Mouse (Mus musculus): Measurements from ENCODE around the gene Tcf7l2.

Tcf7l2 gene

DNA sequence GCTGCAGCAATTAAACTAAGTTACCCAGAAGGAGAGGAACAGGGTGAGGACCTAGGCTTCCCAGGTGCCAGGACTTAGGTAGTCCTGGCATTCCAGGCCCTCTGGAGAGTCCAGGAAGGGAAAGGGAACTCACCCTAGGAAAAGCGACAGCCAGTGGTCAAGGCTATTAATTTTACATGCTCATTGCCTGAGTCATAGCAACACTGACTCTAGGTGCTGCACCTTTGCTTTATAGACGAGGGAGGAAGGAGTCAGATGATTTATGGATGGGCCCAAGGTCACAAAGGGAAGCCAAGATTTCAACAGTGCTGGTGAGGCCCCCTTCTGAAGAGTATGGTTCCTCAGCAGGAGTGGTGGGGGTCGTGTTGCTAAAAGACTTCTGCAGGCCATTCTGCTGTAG is 8.6 kb upstream of the Tcf7l2 start:
- DNase-seq: no peak

DNA sequence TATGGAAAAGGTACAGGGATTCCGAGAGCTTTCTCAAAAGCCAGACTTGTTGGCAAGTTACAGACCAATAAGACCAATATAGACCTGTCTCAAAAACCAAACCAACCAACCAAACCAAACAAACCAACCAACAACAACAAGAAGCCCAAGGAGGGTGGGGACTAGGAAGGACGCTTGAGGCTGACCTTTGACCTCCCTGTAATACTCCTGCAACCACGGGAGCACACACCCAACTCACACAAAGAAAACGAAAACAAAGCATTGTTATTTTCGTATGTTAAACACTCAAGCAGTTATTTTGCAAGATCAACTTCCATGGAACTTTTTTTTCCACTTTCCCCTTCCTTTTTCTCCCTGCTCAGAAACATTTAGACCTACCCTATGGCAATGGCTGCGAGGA is 5.6 kb upstream of the Tcf7l2 start:
- DNase-seq: no peak

DNA sequence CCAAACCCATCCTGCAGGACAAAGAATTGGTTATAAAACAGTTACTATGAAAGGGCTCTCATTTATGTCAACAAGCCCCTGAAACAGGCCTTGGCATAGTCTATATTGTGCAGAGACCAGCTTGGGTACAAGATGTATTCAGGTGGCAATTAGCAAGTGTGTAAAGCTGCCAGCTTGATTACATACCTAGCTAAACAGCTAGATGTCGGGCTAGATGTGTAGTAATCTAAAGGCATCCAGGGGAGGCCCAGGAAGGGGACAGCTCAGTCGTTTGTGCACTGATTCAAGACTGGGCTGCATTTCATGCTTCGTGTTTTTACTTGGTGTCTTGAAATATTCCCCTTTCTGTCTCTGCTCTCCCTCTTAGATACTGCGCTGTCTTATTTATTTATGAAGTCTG is 1.9 kb upstream of the Tcf7l2 start:
- DNase-seq: no peak

DNA sequence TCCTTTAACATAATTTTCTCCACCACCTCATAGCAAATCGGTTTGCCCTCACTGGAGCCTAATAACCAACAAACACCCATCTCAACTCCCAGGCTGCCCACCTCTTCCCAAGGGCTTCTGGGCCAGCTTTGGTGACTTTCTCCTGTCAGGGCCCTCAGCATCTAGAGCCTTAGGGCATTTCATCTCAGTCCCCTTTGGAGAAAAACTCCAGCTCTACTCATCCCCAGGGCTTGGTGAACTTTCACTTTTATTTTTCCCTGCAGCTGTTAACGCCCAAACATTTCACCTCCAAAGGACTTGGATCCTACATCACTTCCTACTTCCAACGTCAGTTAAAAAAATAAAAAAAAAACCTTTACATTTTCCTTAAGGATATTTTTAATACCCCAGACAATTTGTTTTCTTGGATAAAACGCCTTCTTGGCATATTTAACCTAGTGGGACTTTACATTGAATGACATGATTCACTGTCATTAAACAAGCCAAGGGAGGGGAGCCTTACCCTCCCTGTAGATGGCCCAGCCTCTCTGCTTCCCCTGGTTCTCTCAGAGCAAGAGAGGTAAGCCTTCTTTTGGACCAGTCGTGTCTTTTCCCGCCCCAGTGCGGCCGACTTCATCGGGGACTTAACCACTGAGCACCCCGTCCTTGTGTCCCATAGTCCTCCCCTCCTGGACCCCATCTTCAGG is 724 bp upstream of the Tcf7l2 start:
- DNase-seq: no peak

DNA sequence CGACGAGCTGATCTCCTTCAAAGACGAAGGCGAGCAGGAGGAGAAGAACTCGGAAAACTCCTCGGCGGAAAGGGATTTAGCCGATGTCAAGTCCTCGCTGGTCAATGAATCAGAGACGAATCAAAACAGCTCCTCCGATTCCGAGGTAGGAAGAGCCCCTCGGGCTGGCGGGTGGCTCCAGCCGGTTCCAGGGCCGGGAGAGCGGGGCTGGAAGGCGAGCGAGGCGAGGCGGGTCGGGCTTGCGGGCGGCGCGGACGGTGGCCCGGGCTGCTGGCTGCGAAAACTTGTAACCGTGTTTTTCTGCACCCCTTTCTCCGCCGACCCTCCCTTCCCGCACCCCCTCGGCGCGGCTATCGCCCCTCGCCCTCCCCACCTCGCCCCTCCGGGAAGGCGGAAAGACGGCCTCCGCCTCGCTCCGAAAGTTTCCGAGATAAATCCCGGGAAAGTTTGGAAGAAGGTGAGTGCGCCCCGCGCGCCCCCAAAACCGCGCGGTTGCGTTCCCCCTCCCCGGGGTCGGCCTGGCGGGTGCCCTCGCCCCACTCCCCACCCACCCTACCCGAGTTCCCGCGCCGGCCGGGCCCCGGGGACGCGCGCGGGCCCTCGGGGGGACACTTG is 873 bp downstream of the Tcf7l2 start:
- DNase-seq: peak; percentile 34 to 40

DNA sequence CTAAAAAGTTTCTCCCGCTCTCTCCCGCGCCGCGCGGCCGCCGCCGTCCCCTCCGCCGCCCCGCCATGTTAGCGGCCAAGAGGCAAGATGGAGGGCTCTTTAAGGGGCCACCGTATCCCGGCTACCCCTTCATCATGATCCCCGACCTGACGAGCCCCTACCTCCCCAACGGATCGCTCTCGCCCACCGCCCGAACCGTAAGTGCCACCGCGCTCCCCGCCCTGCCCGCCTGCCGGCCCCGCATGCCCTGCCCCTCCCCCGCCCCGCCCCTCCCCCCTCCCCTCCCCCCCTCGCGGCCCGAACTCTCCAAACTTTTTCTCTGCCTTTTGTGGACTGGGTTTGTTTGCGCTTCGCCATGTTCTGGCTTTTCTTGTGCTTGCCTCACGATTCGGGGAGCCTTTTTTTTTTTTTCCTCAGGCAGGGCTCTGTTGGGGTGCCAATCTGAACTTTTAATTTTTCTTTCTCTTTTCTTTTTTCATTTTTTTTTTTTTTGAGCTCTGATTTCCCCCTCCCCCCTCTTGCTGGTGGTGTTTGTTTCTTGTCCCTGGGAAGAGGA is 1.5 kb downstream of the Tcf7l2 start:
- peak in 1 of 2 experiments; percentile 32 for DNase-seq

DNA sequence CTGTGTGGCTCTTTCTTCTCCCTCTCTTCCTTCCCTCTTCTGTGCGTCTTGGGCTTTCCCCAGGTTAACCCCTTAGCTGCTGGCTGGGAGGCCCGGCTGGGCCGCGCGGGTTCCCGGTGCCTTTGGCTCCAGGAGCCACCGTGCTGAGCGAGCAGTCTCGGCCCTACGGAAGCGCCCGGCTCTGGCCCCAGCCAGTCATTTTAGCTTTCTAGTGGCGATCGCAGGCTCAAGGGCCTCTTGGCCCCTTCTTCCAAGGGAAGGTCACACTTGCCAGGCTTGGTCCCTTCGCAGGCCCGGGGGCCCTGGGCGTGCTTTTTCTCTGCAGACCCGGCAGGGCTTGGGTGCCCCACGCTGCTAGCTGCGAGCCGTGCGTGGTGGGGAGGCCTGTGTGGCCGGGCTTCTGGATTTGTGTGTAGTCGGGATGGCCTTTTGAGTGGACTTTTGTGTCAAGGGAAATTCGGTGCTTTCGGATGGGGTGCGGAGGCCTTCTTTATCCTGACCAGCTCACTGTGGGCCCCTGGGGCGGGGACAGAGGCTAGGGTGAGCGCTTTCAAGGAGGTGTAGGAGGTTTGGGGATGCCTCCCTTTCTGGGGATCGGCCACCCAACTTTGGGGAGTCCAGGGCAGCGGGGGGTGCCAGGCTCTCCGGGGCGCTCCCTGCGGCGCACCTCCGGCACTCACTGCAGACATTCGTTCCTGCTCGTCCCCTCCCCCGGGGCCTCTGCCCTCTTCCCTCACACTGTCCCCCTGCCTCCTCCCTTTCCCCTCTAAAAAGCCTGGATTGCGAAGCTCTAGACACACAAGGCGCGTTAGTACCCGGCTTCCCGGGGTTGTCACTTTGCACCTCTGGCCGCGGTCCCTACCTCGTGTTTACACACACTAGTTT is 2.2 kb downstream of the Tcf7l2 start:
- peak; percentile 27 to 38 for DNase-seq

DNA sequence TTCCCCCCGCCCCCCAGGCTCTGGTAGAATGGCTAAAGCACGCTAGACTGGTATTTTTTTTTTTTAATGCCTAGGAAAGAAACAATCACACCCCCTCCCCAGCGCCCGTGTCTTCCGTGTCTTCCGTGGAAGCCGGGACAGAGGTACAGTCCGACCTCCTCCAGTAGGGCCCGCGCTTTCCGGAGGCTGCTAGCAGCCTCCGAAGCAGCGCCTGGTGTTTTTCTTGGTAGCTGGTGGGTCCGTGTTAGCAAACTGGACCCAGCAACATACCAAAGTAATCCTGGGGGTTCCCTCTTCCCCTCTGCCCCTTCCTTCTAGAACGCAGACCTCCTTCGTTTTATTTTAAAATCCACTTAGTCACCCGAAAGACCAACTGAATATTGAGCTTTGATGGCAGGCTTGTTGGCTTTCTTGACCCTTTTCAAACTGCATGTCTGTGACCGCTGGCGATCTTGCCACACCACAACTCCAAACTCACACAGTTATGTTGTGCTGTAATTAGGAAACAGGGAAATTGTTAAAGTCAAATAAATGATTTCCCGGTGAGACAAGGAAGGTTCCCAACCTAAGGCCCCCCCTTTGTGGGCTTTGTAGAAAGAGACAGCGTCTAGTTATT is 3.1 kb downstream of the Tcf7l2 start:
- no peak for DNase-seq

DNA sequence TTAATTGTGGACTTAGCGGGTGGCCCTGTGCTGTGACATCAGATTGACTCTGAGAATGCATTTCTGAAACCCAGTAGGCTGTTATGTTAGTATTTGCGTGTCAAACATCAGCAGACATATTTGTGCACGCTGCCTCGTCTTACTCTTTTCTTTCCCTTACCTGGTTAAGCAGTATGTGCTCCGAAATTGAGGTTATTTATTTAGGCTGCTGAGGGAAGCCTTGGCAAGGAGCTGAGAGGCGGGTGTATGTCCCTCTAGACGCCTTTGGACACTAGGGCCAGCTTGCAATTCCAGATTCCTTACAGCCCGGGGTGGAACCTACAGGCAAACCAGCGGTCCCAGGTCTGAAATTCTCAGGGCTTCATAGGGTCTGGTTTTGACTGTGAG is 3.6 kb downstream of the Tcf7l2 start:
- no peak for DNase-seq

DNA sequence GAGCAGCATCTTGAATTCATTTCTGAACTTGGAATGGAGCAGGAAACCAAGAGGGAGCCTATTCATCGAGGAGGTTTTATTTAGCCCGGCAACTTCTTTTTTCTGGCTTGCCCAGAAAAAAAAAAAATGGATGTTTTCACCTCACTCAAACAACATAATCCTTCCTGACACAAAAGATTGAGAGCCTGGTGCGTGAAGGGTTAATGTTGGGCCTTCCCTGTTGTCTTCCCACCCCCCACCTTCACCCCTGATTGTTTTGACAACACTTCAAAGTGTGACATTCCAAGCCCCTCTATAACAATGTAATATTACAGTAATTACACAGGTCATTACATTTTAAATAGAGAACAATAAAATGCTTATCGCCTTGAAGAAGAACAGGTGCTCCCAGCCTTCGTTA is 4.6 kb downstream of the Tcf7l2 start:
- DNase-seq: no peak

DNA sequence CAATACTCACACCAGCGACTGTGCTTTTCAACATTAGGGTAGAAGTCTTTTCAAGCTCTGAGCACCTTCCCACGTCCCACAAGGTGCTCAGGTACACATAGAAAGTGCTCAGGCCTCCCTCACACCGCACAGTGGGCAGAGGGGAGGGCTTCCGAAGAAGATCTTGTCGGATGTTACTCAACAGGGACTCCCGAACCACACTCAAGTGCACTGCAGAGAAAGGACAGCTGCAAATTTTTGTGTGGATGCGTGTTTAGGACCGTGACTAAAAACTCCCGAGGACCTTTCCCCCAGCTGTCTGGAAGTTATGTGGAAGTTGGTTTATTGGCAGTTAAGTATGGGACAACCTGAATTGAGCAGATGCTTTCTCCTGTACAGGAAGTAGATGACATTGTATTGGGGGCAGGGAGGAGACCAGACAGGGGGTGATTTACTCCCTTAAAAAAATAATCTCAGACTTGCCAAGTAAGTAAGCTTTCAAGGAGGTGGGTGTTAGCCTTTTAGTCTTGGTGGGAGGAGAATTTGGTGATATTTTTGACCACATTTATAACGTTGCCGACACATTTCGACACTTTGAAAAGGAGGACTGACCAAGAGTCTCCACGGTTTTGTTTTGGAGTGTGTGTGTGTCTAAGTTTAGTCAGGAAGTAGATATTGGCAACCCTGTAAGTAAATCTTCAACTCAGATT is 5.8 kb downstream of the Tcf7l2 start:
- no peak for DNase-seq

DNA sequence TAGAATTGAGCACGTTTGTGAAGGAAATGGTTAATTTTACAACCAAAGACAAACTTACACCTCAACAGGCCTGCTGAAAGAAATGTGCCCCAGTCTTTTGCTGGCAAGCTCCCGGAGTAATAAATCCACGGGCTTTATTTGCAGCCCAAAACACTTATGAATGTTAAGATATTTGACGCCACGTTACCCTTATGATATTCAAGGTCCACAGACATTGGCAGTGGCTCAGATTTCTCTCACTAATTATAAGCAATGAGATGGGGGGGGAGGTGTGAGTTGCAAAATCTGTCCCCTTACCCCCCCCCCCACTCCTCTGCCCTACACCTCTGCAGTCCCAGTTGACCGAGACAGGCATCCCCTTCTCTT is 6.3 kb downstream of the Tcf7l2 start:
- no peak for DNase-seq

DNA sequence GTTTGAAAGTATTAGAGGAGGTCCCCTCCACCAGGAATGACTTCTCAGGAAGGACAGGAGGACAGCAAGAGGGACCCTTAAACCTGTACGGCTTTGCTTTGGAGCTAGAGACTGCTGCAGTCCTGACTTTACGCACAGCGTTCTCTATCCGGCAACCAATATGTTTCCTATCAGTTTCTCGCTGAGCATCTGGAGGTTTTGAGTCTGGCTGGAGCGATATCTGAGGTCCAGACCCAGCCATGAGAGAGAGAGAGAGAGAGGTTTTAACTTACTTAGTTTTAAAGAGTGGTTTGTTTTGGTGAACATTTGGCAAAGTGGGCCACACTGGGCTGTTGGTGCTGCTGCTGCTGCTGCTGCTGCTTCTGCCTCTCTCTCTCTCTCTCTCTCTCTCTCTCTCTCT is 7.2 kb downstream of the Tcf7l2 start:
- DNase-seq: no peak

DNA sequence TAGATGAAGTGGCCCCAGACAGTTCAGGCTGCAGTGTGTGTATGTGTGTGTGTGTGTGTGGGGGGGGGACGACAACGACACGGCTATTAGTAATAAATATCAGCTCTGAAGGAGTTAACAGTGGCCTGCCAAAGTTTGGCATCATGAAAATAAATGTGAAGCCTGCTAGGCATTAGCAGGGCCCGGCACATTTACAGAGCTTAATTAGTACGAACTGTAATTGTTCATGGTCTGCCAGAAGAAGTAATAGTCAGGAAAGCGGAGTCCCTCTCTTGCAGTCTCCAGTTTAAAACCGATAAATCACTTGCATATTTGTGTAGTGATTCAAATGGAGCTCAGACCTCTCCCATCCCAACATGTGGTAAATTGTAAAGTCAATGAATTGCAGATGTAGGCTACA is 7.9 kb downstream of the Tcf7l2 start:
- no peak for DNase-seq

DNA sequence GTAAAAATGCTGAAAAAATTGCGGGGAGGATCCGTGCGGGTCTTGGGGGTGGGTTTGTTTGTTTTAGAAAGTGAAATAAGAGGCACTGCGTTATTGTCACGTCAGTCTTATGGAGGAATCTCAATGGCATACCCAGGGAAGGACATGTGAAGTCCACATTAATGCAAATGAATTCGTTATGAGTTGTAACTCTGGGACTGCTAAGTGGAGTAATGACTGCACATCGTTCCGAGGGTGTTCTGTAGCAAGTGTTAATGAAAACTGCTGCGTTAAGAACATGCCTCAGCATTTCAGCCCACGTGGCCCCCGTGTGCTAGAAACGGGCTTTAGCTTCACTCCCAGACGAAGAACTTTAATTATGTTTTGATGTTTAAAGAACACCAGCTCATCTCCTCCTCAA is 8.4 kb downstream of the Tcf7l2 start:
- no peak for DNase-seq

DNA sequence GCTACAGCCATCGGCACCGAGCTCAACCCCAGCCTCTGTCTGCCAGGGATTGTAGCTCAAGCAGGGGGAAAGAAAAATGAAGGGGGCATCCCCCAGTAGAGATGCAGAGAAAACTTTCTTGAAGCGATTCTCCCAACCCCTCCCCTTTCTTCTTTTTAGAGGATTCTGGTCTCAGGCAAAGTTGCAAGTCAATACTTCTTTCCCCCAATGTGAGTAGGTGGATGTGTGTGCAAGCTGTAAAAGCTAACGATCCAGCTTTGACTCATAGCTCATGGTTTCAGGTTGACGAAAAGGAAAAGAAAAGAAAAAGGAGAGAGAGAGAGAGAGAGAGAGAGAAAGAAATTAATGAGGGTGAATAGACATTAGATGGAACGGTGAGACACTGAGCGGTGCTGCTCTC is 8.8 kb downstream of the Tcf7l2 start:
- no peak for DNase-seq

DNA sequence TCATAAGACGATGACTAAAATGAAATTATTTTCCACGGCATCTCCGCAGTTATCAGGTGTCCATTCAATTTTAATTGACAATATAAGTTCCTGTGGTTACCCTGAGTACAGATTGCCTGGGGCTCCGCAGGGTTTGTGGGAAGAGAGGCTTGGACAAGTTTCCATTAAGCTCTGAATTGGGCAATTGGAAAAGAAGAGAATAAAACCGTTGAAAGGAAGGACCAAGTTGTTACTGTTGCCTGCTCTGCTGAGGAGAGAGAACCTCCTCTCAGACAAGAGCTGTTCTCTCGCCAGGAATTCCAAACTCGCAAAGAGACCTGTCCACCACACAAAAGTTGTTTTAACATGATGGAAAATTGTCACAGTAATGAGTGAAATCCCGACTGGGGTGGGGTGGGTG is 11.2 kb downstream of the Tcf7l2 start:
- DNase-seq: no peak

DNA sequence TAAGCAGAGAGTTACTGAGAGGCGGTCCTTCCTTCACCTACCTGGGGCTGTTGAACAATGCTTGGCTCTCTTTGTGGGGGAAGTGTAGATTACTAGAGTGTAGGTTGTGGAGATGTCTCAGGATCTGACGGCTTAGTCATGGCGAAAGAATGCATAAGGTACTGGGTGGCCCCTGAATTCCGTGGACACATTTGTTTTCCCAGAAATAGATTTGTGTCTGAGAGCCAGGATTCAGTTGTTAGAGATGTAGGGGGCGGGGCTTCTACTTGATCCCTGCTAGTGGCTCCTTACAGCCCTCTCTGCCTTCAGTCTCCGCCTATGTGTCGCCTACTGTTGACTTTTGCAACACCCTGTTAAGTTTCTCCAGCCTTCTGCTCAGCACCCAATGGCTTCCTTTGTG is 12.7 kb downstream of the Tcf7l2 start:
- DNase-seq: no peak

DNA sequence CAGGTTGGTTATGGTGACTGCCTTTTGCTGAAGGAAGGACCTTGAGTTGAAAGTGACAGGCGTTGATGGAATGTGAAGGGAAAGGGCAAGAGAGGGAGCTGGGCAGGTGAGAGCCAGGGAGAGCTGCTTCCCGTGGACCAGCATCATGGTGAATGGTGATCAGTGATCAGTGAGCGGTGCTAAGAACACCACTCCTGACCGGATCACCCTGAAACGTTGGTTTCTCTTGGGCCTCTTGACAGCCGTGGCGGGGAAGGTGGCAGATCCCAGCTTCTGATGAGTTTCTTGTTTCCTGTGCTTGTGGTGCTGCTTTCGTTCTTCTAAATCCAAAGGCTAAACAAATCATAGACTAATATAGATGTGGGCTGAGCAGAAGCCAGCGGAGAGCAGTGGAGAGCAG is 13.8 kb downstream of the Tcf7l2 start:
- no peak for DNase-seq

DNA sequence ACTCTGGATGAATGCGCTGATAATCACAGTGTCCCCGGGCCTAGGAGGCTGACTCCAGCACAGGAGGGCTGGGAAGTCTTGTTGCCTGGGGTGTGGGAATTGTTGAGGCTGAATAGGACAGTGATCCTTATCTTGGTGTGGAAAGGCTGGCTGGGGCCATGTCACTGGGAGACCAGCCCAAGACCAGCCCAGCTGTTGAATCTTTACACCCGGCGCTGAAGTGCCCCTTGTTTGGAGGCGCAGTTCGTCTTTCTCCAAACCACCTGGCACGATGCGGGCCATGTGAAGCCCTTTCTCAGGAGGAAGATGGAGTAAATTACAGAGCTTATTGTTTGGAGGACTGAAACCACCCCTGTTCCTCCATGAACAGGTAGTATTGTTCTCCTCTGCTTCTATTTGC is 15.1 kb downstream of the Tcf7l2 start:
- no peak for DNase-seq

DNA sequence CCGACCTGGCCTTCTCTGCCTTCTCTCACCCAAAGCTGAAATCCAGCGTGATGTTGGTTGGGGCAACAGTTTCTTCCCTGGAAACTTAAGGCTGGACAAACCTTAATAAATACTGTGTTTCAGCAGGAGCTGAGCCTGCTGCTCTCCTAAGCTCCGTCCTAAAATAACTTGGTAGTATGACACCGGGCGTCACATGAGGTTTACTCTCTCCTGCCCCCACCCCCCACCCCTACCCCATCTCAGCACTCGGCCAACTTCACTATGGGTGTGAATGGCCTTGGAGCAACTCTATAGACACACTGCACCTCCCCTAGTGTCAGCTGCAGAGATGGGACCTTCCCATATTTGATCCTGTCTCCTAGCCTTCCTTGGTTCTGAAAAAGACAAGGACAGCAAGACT is 15.8 kb downstream of the Tcf7l2 start:
- DNase-seq: no peak

DNA sequence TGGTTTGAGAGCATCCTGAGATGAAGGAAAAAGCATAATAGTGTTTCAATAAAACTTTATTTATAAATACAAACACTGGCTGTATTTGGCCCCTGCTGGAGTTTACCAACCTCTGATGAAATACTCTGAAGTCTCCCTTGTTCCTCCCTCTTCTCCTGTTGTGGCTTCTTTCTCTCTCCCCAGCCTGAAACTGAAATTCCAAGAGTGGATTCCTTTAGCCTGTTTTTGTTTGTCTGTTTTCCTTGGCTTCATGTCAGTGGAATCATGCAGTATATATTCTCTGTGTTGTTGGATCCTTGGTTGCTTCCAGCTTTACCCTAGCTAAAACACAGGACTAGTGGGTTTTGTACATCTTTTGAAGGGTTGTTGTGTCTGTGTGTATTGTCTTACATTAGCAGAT is 16.5 kb downstream of the Tcf7l2 start:
- no peak for DNase-seq

DNA sequence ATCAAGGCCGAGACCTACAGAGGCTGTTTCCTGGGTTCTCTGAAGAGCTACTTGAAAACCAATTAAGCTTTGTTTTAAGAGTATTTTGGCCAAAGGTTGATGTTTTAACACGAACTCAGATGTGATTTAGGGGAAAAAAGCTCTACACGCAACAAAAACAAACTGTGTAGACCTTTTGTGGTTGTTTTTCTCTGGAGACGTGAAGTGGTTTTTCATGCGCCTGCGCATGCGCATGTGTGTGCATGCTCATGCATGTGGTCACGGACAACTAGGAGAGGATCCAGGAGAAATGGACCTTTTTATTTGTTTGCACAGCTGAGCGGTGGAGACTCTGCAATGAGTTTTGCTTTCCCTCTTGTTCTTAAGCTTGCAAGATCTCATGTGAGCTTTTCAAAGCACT is 17.4 kb downstream of the Tcf7l2 start:
- DNase-seq: no peak
